Mouse (Mus musculus) urinary bladder, postnatal 14 days (tissue): ENCODE measurements around the gene Gstt2.
A peak's percentile ranks its signal among the peaks of the same experiment; 100 is the strongest.

ENCODE experiments used
- DNase-seq: peaks from one replicate; pipeline ENCODE4 v3.0.0; 2021; ENCODE audit warnings: low spot score

The Gstt2 gene

GRCm38 (mm10) chr10:75827668-75828360, 9.4 kb downstream of the Gstt2 start:
- peak; percentile 48 for DNase-seq

GRCm38 (mm10) chr10:75824530-75824929, 12.7 kb downstream of the Gstt2 start:
- DNase-seq: no peak

- DNase-seq: no peak
Observed at GRCm38 (mm10) chr10:75823782-75824181, 13.4 kb downstream of the Gstt2 start.

GRCm38 (mm10) chr10:75822443-75822842, 14.8 kb downstream of the Gstt2 start, which contains the start of gene Gstt4:
Gene Gstt4 (minus strand): TSS chr10:75822543.
- DNase-seq: no peak

GRCm38 (mm10) chr10:75819882-75820281, 17.3 kb downstream of the Gstt2 start:
- DNase-seq: no peak

DNA sequence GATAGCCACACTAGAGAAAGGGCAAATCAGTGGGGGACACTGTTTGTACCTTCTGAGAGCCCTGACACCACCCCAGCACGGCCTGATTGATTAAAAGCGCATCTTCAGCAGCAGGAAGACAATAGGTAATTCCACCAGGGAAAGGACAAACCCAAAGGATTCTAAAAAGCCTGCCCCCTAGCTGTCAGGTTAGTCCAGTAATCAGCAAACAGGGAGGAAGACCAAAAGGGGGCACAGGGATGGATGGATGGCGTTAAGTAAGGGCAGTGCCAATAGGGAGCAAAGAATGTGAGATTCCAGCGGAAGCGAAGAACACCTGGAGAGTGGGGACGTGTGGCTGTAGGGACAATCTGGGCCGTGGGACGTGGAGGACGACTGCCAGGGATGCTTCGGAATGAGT, 18.6 kb downstream of the Gstt2 start:
- DNase-seq: no peak

DNA sequence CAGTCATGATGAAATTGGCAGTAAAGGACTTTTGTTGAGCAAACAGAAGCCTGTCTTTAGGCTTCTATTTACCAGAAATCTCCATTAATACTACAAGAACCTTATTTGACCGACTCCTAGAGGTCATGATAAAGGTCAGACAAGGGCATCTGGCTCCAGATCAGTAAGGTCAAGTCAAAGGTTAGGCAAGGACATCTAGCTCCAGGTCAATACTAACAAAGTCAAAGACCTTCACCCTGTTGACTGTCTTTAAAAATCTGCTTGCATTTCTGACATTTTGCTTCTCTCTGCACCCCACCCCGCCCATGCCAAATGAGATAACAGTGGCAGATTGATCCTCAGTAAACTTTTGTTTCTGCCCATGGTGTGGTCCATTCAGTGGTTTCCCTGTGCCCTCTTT, 33.0 kb downstream of the Gstt2 start:
- DNase-seq: no peak

- DNase-seq: peak; percentile 71
Observed at GRCm38 (mm10) chr10:75798176-75798696, 39.0 kb downstream of the Gstt2 start, which contains the start of gene Gstt1. Gene Gstt1 (minus strand): TSS chr10:75798584.

- peak; percentile 62 for DNase-seq
Observed at GRCm38 (mm10) chr10:75797619-75798175, 39.5 kb downstream of the Gstt2 start.

DNA sequence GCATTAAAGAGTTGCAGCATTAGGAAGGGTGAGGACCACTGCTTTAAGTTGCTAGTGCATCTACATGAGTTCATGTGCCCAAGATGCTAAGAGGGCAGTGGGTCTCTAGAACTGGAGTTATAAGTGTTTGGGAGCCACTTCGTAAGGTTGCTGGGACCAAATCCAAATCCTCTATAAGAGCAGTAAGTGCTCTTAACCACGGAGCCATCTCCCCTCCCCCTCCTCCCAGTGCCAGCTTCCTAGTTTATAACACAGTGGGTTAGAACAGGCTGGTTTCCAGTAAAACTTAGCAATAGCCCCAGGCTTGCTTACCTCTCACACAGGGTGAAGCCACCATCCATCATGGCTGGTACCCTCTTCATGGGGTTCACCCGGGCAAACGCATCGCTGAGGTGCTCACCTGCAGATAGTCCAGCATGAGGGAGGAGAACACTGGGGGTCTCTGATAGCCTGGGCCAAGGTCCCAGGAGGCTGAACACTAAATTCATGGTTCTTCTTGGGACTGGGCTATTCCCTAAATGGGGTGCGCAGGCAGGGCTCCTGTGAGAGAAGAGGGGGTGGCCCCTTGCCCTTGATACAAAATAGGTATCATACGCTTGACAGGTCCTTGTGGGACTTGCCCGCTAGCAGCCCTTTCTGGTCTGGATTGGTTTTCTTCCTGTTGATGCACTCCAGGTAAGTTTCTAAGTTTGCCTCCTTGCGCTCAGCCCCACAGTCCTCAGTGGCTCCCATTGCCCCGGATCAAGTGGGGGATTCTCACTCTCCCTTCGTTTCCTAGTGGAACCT, 40.3 kb downstream of the Gstt2 start:
- no peak for DNase-seq

DNA sequence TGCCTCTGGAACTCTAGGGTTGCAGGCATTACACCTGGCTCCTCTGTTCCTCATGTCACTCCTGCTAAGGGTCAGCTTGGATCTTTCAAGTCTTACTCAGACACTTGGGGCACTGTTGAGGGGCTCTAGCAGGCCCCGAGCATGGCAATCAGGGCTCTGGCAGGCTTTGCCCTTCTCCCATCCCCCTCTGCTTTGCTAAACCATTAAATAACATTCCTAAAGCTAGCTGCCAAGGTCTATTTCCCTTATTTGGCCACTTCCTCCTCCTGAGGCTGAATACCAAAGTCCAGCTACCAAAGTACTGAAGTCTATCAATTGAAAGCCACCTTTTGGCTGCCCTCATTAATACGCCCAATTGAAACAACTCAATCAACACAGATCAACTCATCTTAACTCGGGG, 42.3 kb downstream of the Gstt2 start:
- no peak for DNase-seq

DNA sequence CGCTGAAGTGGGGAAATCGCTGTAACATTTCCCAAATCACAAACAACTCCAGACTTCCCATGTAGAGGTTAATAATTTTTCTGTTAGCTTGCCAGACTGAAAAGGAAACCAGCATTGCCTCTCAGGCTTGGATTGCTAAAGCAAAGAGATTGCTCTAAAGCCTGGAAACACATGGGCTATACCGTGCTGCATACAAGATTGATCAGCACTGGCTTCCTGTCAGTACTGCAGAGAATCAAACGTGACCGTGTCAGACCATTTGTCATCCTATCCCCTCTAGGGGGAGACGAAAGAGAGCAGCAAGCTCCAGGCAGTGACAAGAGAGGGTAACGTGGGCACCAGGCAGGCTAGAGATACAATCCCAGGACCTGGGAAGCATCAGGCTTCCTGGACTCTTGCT, 46.5 kb downstream of the Gstt2 start:
- DNase-seq: no peak

DNA sequence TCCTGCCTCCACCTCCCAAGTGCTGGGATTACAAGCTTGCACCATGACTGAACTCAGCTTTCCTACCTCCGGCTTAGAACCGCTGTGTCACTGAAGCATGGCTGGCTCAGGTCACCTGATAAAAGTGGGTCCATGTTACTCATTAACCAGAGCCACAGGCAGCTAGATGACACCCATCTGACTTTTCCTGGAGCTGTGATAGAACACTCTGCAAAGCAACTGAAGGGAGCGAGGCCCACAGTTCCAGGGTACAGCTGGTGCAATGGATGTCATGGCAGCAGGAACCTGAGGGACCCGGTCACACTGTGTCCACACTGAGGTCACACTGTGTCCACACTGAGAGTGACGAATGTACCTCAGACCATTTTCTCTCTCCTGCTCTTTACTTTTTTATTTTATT, 47.4 kb downstream of the Gstt2 start:
- DNase-seq: no peak

- DNase-seq: no peak
Observed at GRCm38 (mm10) chr10:75789081-75789735, 48.0 kb downstream of the Gstt2 start.

DNA sequence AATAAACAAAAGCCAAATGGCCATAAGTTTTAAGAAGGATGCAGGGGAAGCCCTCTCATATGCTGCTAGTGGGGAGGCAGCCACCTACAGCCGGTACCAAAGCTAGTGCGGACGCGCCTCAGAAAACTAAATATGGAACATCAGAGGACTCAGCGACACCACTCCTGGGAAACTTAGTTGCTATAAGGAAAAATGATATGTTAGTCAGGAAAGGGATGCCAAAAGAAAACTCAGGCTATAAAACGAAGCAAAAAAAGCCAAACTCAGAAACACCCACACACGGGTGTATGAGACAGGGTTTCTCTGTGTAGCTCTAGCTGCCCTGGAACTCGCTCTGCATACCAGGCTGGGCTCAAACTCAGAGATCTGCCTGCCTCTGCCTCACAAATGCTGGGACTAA, 48.9 kb downstream of the Gstt2 start:
- no peak for DNase-seq

GRCm38 (mm10) chr10:75785442-75785841, 51.8 kb downstream of the Gstt2 start:
- DNase-seq: no peak
